Mouse (Mus musculus): ENCODE data around the gene Usp2. TPM values are rescaled to one million over a fixed set of nuclear protein-coding genes. Genes with fewer than 3 reads are reported as not detected.
"Not testable (repeated sequence)": the region's sequence is repeated elsewhere in the genome, so short reads cannot be mapped to it uniquely, and the experiment has no call there.

Gene Usp2
- polyA plus RNA-seq, 1 experiment from 2014 or later, result 3.7 TPM

DNA sequence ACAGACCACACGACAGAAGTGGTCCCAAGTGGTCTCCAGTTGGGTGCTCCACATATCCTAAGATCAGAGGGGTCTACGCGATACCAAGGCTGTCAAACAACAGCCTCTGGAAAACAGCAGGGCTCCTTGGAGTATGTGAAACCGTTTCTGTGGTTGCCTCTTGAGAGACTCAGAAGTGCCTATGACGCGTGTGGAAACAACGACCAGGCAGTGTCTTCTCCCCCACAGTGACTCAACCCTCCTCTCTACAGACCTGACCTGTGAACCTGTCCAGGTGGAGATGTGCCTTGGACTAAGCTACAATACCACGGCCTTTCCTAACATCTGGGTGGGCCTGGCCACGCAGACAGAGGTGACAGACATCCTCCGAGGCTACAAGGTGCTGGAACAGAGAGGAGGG, 39.0 kb downstream of the Usp2 start:
- ATAC-seq (ENCODE audit: insufficient read depth), result no peak
- Histone ChIP-seq H3K27me3 (no peaks in the 10 kb centered on the region), H3K36me3 (replicated peaks) (peaks cover 54% of the 10 kb centered on the region), H3K27ac (replicated peaks) (no peak overlapping the region), H3K9ac (no peak overlapping the region), H3K4me3 (replicated peaks) (no peak overlapping the region), H3K4me1 (replicated peaks) (peaks cover 48% of the 10 kb centered on the region), H3K9me3 (replicated peaks) (no peaks in the 10 kb centered on the region), H3K4me2 (no peak overlapping the region)
- WGBS (ENCODE audit: insufficient replicate concordance), result 83% methylated on average over 10 of the region's 10 CpGs

DNA sequence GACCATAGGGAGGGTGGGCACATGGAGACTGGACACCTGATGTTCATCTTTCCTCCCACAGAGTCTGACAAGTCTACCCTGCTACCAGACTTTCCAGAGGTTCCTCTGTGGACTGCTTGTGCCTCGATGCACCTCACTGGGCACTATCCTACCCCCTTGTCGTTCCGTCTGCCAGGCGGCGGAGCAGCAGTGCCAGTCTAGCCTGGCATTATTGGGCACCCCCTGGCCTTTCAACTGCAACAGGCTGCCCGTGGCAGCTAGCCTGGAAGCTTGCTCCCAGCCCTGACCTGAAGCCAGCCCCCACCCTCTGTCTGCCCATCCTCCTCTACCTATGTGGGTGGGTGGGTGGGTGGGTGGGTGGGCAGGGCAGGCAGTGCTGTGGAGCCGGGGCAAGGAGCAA, 39.4 kb downstream of the Usp2 start:
- Histone ChIP-seq H3K9ac (no peak overlapping the region), H3K36me3 (replicated peaks) (peaks cover 54% of the 10 kb centered on the region), H3K4me3 (replicated peaks) (no peak overlapping the region), H3K9me3 (replicated peaks) (no peaks in the 10 kb centered on the region), H3K4me2 (no peak overlapping the region), H3K4me1 (replicated peaks) (peaks cover 49% of the 10 kb centered on the region), H3K27ac (replicated peaks) (no peak overlapping the region), H3K27me3 (no peaks in the 10 kb centered on the region)
- ATAC-seq (ENCODE audit: insufficient read depth), result no peak
- 91% methylated on average over 7 of the region's 7 CpGs for WGBS (ENCODE audit: insufficient replicate concordance)

DNA sequence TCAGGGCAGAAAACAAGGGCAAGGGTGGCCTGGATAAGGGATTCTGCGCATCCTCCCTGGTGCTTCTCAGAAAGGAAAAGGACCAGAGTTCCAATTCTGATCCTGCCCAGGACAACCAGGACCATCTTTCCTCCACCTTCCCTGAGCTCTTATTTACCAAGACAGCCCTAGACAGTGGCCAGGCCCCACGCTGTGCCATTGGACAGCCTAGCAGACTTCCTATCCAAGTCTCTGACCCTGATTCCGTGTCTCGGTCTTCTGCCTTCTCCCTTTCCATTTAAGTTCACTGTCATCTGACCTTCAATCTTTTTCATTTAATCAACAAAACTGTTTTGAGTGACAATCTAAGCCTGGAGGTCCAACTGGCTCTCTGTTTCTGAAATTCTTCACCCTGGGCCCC, 39.8 kb downstream of the Usp2 start:
- Histone ChIP-seq H3K9ac (no peak overlapping the region), H3K4me1 (replicated peaks) (peaks cover 49% of the 10 kb centered on the region), H3K4me2 (no peak overlapping the region), H3K36me3 (replicated peaks) (peaks cover 54% of the 10 kb centered on the region), H3K27me3 (no peaks in the 10 kb centered on the region), H3K27ac (replicated peaks) (no peak overlapping the region), H3K9me3 (replicated peaks) (no peaks in the 10 kb centered on the region), H3K4me3 (replicated peaks) (no peak overlapping the region)
- WGBS (ENCODE audit: insufficient replicate concordance), result 75% methylated on average over 4 of the region's 4 CpGs
- ATAC-seq (ENCODE audit: insufficient read depth), result no peak

DNA sequence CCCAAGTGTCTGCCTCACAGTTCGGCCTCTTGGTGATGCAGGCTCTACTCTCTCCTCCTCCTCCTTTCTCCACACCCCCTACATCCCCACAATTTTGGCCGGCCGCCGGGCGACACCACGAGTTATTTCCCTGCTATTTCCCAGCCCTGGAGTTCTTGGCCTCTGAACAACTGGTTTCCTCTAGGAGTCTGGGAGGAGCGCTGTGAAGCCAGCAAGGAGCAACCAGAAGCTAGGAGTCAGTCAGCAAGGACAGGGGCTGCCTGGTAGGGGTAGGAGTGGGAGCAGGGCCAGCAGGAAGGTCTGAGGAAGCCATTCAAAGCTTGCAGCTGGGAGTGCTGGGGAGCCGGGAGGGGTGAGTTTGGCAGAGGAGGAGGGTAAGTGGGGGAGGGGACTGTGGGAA, 40.3 kb downstream of the Usp2 start, which contains the start of gene C1qtnf5:
TSS of gene C1qtnf5 (plus strand) at position 136 of the 400 bp plus-strand sequence.
- Histone ChIP-seq H3K36me3 (replicated peaks) (peaks cover 54% of the 10 kb centered on the region), H3K27me3 (no peaks in the 10 kb centered on the region), H3K4me1 (replicated peaks) (peaks cover 52% of the 10 kb centered on the region), H3K4me2 (no peak within 1 kb of the TSS), H3K9ac (no peak within 1 kb of the TSS), H3K27ac (replicated peaks) (no peak within 1 kb of the TSS; the same call in 1 of the 2 replicates), H3K9me3 (replicated peaks) (no peaks in the 10 kb centered on the region), H3K4me3 (replicated peaks) (no peak within 1 kb of the TSS)
- ATAC-seq (ENCODE audit: insufficient read depth), result no peak
- 74% methylated on average over 8 of the region's 8 CpGs for WGBS (ENCODE audit: insufficient replicate concordance)

DNA sequence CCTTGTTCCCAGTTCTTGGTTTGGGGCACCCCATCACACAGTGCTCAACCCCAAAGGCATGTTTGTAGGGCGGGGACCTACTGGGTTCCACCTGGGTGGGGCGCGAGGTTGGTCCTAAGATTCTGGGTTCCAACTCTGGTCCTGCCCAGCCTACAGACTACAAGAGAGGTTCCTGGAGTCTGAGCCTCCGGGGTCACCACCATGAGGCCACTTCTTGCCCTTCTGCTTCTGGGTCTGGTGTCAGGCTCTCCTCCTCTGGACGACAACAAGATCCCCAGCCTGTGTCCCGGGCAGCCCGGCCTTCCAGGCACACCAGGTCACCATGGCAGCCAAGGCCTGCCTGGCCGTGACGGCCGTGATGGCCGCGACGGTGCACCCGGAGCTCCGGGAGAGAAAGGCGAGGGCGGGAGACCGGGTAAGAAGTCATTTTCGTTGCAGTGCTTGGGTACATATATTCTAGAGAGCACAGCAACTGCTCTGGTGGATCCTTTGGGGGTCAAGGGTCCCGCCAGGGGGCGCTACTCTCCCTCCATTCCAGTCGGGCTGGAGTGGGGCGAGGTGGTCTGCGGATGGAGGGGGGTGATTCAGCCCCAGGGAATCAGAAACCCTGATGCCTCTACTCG, 40.8 kb downstream of the Usp2 start:
- Histone ChIP-seq H3K27me3 (no peaks in the 10 kb centered on the region), H3K36me3 (replicated peaks) (peaks cover 54% of the 10 kb centered on the region), H3K4me2 (no peak overlapping the region), H3K27ac (replicated peaks) (no peak overlapping the region; the same call in 1 of the 2 replicates), H3K9ac (no peak overlapping the region), H3K9me3 (replicated peaks) (no peaks in the 10 kb centered on the region), H3K4me1 (replicated peaks) (peaks cover 52% of the 10 kb centered on the region), H3K4me3 (replicated peaks) (no peak overlapping the region)
- no peak for ATAC-seq (ENCODE audit: insufficient read depth)
- 69% methylated on average over 25 of the region's 25 CpGs for WGBS (ENCODE audit: insufficient replicate concordance)

DNA sequence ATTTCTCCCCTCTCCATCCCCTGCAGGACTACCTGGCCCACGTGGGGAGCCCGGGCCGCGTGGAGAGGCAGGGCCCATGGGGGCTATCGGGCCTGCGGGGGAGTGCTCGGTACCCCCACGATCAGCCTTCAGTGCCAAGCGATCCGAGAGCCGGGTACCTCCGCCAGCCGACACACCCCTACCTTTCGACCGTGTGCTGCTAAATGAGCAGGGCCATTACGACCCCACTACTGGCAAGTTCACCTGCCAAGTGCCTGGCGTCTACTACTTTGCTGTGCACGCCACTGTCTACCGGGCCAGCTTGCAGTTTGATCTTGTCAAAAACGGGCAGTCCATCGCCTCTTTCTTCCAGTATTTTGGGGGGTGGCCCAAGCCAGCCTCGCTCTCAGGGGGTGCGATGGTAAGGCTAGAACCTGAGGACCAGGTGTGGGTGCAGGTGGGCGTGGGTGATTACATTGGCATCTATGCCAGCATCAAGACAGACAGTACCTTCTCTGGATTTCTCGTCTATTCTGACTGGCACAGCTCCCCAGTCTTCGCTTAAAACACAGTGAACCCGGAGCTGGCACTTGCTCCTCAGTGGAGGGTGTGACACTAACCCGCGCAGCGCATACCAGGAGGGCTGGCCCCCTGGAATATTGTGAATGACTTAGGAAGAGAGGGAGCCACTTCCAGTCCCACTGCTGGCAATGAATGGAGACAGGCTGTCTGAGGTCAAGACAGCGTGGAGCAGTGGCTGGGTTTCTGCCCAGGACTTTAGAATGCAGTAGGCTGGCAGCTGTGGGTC, 41.6 kb downstream of the Usp2 start:
- Histone ChIP-seq H3K4me3 (replicated peaks) (no peak overlapping the region), H3K36me3 (replicated peaks) (peaks cover 54% of the 10 kb centered on the region), H3K4me2 (peak overlapping the region; percentile 58; the same call in 1 of the 2 replicates), H3K4me1 (replicated peaks) (peaks cover 52% of the 10 kb centered on the region), H3K9me3 (replicated peaks) (no peaks in the 10 kb centered on the region), H3K27me3 (no peaks in the 10 kb centered on the region), H3K27ac (replicated peaks) (no peak overlapping the region), H3K9ac (no peak overlapping the region)
- 85% methylated on average over 31 of the region's 31 CpGs for WGBS (ENCODE audit: insufficient replicate concordance)
- no peak for ATAC-seq (ENCODE audit: insufficient read depth)

DNA sequence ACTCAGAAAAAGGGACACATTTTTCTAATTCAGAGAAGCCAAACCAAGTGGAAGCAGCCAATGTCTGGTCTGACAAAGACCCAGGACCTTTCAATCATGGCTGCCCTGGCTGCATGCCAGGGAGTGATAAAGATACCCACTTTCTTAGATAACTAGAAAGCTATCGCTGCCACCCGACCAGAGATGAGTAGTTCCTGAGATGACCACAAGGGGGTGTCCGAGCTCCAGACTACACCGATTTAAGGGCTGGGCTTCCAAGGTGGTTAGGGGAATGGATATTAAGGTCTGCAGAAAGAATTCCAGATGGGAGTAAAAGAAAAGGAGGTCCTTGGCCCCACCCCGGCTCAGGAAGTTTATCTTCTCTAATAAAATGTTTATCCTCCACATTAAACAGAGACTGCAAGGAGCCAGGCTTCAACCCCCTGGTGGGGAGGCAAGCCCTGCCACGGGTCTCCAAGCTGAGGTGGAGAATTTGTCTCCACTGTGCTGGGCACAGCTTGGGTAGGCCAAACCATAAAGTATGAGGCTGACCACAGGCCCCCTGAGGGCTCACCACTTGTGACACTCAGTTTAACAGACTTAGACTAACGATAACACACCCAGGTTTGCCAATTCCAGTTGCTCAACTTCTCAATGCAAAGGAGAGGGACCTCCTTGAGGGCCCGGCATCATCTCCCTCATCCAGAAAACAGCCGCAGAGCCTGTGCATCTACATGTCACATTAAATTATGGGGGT, 42.7 kb downstream of the Usp2 start:
- Histone ChIP-seq H3K4me1 (replicated peaks) (peaks cover 62% of the 10 kb centered on the region), H3K9me3 (replicated peaks) (no peaks in the 10 kb centered on the region), H3K4me3 (replicated peaks) (peak overlapping the region; percentile 24), H3K4me2 (peak overlapping the region; percentile 58), H3K9ac (no peak overlapping the region), H3K27me3 (no peaks in the 10 kb centered on the region), H3K36me3 (replicated peaks) (peaks cover 51% of the 10 kb centered on the region), H3K27ac (replicated peaks) (no peak overlapping the region)
- WGBS (ENCODE audit: insufficient replicate concordance), result 33% methylated on average over 9 of the region's 9 CpGs
- ATAC-seq (ENCODE audit: insufficient read depth), result no peak

DNA sequence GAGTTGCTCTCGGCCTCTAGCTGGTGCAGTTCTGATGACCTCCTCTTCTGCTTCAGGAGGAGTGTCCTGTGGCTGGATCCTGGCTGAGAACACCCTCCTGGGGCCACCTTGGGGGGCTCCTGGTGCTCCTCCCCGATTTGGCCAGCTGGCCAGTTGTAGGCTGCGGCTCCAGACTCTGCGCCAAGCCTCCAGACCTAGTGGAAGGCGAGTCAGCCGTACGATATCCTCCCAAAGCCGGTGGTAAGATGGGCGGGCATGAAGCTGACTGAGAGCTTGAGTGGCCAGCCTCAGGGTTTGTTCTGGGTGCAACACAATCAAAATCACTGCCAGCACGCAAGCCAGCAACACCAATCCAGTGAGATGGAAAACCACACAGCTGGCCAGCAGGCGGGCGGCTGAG, 45.1 kb downstream of the Usp2 start:
- WGBS (ENCODE audit: insufficient replicate concordance), result 77% methylated on average over 10 of the region's 12 CpGs
- peaks cover 55% of the 10 kb centered on the region for H3K4me1 ChIP-seq (replicated peaks)
- H3K4me2 ChIP-seq, result peak overlapping the region; percentile 69
- peak overlapping the region; percentile 74 for H3K4me3 ChIP-seq (replicated peaks)
- H3K27me3 ChIP-seq; H3K9ac ChIP-seq; H3K9me3 ChIP-seq (replicated peaks); H3K27ac ChIP-seq (replicated peaks); ATAC-seq (ENCODE audit: insufficient read depth): not testable (repeated sequence)
- H3K36me3 ChIP-seq (replicated peaks), result peaks cover 35% of the 10 kb centered on the region

DNA sequence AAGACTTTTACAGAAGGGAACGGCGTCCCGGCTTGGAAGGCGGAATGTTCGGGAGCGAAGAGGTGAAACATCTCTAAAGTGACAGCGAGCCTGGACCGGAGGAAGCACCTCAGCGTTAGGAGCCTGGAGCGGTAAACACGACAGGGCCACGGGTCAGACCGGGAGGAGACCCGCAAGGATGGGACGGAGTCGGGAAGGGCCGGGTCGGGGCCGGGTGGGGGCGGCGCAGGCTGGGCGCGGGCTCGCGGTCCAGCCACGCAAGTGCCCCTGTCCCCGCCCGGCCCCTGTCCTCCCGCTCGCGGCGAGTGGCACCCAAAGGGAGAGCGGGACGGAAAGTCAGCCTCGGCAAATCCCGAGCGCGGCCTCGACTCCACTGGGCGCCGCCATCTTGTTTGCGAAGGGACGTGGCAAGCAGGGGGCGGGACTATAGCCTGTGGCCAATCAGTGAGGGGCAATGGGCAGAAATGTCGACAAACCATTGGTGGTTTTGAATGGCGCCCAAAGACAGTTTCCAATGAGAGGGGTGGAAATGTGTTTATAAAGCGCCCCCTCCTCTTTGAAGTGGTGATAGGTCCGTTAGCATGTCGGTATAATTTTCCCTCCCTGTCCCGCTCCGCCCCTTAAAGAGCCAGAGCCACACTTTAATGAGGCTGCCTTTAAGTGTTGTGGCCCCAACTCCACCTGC, 46.4 kb downstream of the Usp2 start, which contains the start of the genes Gm49380 and Rnf26:
TSS of gene Gm49380 (minus strand) at position 396 of the 685 bp plus-strand sequence.
TSS of gene Rnf26 (minus strand) at position 413 of the 685 bp plus-strand sequence.
- peaks cover 43% of the 10 kb centered on the region for H3K4me1 ChIP-seq (replicated peaks)
- peak within 1 kb of the TSS; percentile 70 for H3K4me2 ChIP-seq
- H3K9me3 ChIP-seq (replicated peaks), result no peaks in the 10 kb centered on the region
- no peaks in the 10 kb centered on the region for H3K27me3 ChIP-seq
- peak within 1 kb of the TSS; percentile 81 for H3K27ac ChIP-seq (replicated peaks)
- peak within 1 kb of the TSS; percentile 90 for H3K9ac ChIP-seq
- WGBS (ENCODE audit: insufficient replicate concordance), result 1% methylated on average over 51 of the region's 51 CpGs
- H3K36me3 ChIP-seq (replicated peaks), result peaks cover 23% of the 10 kb centered on the region
- peak within 1 kb of the TSS; percentile 74 for H3K4me3 ChIP-seq (replicated peaks)
- ATAC-seq (ENCODE audit: insufficient read depth), result peak; percentile 92

DNA sequence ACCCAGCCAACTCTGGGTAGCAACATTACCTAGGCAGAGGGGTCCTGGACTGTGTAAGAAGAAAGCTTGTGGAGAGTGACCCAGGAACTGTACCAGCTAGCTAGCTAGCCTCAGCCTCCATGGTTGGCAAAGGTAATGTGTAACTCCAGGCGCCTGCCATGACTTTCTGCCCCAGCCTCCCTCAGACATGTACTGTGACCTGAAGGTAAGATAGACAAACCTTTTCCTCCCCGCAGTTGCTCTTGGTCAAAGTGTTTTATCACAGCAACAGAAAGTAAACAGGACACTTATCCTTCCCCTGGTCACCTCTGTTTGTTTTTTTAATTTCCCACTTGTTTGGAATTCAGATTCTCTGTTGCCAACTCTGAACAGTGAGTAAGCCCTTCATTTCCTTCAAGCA, 47.6 kb downstream of the Usp2 start:
- peak overlapping the region; percentile 70; the same call in 1 of the 2 replicates for H3K4me2 ChIP-seq

More for the DNA sequence above, 47.6 kb downstream of the Usp2 start:
- no peak for ATAC-seq (ENCODE audit: insufficient read depth)
- no peak overlapping the region for H3K9ac ChIP-seq
- H3K4me3 ChIP-seq (replicated peaks), result no peak overlapping the region
- H3K27me3 ChIP-seq, result no peaks in the 10 kb centered on the region
- no peaks in the 10 kb centered on the region for H3K9me3 ChIP-seq (replicated peaks)
- WGBS (ENCODE audit: insufficient replicate concordance), result 62% methylated on average over 2 of the region's 2 CpGs
- H3K27ac ChIP-seq (replicated peaks), result peak overlapping the region; percentile 55; the same call in 1 of the 2 replicates
- H3K4me1 ChIP-seq (replicated peaks), result peaks cover 31% of the 10 kb centered on the region
- H3K36me3 ChIP-seq (replicated peaks), result peaks cover 12% of the 10 kb centered on the region
